ENCODE assay signal across 28 mouse cellular contexts in genomic region chr5:128100331-128100730, GRCm38 (mm10).
DNase-seq lines count a peak whose midpoint lies in the region; ATAC-seq lines count a peak whose summit lies in the region.
"Had no signal": no experiment of that assay in that cellular context is flagged by ENCODE, and none has a peak within 500 bp of the region (broad histone marks: within the 10 kb centered on the region; RNA-seq: fewer than 3 reads in every experiment).

No protein-coding gene starts in this region.

- WGBS in liver, embryonic 11.5 days, result 83% methylated on average over 5 of the region's 5 CpGs

- H3K4me1 ChIP-seq in liver, embryonic 11.5 days (replicated peaks; ENCODE audit: control insufficient read depth, insufficient read depth, low read length), result no peaks in the 10 kb centered on the region
- H3K4me1 ChIP-seq: forebrain, embryonic 15.5 days; heart, embryonic 15.5 days; hindbrain, embryonic 10.5 days; hindbrain, embryonic 13.5 days; intestine, embryonic 15.5 days had no signal

- H3K4me3 ChIP-seq in liver, embryonic 11.5 days (ENCODE audit: low read depth, low read length), result no peak overlapping the region
- H3K4me3 ChIP-seq: forebrain, embryonic 10.5 days; forebrain, embryonic 15.5 days; heart, embryonic 15.5 days; hindbrain, embryonic 10.5 days; hindbrain, embryonic 13.5 days; intestine, embryonic 15.5 days had no signal

- ATAC-seq in frontal cortex, adult (ENCODE audit: low TSS enrichment), result peak; percentile 34; the same call in 1 of the 2 replicates
- no peak for ATAC-seq in liver, embryonic 11.5 days (replicated peaks; ENCODE audit: low FRiP score)
- ATAC-seq: forebrain, embryonic 15.5 days; hindbrain, embryonic 16.5 days; intestine, embryonic 15.5 days; Patski had no signal

- H3K27ac ChIP-seq in liver, embryonic 11.5 days (ENCODE audit: low read depth, low read length), result no peak overlapping the region
- H3K27ac ChIP-seq: forebrain, embryonic 10.5 days; forebrain, embryonic 15.5 days; heart, embryonic 15.5 days; hindbrain, embryonic 10.5 days; hindbrain, embryonic 13.5 days; intestine, embryonic 15.5 days had no signal

- no peak overlapping the region for H3K4me2 ChIP-seq in liver, embryonic 11.5 days
- H3K4me2 ChIP-seq: forebrain, embryonic 15.5 days; heart, embryonic 11.5 days; heart, embryonic 15.5 days; hindbrain, embryonic 13.5 days; intestine, embryonic 15.5 days had no signal

- no peaks in the 10 kb centered on the region for H3K27me3 ChIP-seq in liver, embryonic 11.5 days (replicated peaks; ENCODE audit: control insufficient read depth, insufficient read depth, low read length)
- H3K27me3 ChIP-seq: CH12.LX; forebrain, embryonic 15.5 days; heart, embryonic 15.5 days; hindbrain, embryonic 13.5 days; intestine, embryonic 15.5 days; Patski had no signal

- peak; percentile 27 to 28 for DNase-seq in cerebellum, postnatal 14 days
- no peak for DNase-seq in cerebellum, postnatal 25 days
- DNase-seq in frontal cortex, postnatal 25 days (ENCODE audit: low spot score in 2 of 2), result no peak
- peak; percentile 15 for DNase-seq in brain, adult 2 months (ENCODE audit: low read depth, low spot score)
- no peak for DNase-seq in liver, embryonic 11.5 days (ENCODE audit: low spot score)
- DNase-seq: adrenal gland, postnatal 10 days; adrenal gland, postnatal 36 days; B cell, adult 2 months; cerebellum, adult 11-12 months; cerebellum, adult 9-10 months; gastrocnemius, postnatal 10 days; gastrocnemius, postnatal 36 days; heart, postnatal 10 days; heart, postnatal 36 days; kidney, adult 11 months; kidney, adult 8-10 months had no signal

- peaks cover 6% of the 10 kb centered on the region for H3K9me3 ChIP-seq in liver, embryonic 11.5 days (ENCODE audit: control insufficient read depth, low read length)
- H3K9me3 ChIP-seq: forebrain, embryonic 15.5 days; intestine, embryonic 15.5 days had no signal

- no peaks in the 10 kb centered on the region for H3K36me3 ChIP-seq in liver, embryonic 11.5 days (ENCODE audit: control insufficient read depth, insufficient read depth, low read length)
- H3K36me3 ChIP-seq: forebrain, embryonic 10.5 days; forebrain, embryonic 15.5 days; G1E; heart, embryonic 15.5 days; hindbrain, embryonic 10.5 days; hindbrain, embryonic 13.5 days; intestine, embryonic 15.5 days had no signal

- H3K9ac ChIP-seq in liver, embryonic 11.5 days (ENCODE audit: low read depth, low read length), result no peak overlapping the region
- H3K9ac ChIP-seq: forebrain, embryonic 15.5 days; heart, embryonic 15.5 days; hindbrain, embryonic 13.5 days; intestine, embryonic 15.5 days had no signal

Comparison
In these comparisons a context has a peak if more than half of its experiments do, and no peak if none do; other contexts are left out.
1. DNase-seq: peak in cerebellum, postnatal 14 days (2 of 2) and brain, adult 2 months (single experiment); none in cerebellum, postnatal 25 days (0 of 2), frontal cortex, postnatal 25 days (0 of 2) and liver, embryonic 11.5 days (single experiment).